Mouse (Mus musculus): ENCODE data around the gene Irf2bp1.

- TF ChIP-seq POLR2A (IDR thresholded peaks at IDR 0.05; ENCODE audit: low read depth, low read length) (no peak), CTCF (conservative IDR thresholded peaks at IDR 0.05; ENCODE audit: insufficient read depth, insufficient read length, low read depth, low read length) (no peak)
Measured at GRCm38 (mm10) chr7:19005417-19006121, 1.7 kb downstream of the Irf2bp1 start.

Measured in kidney, adult 2 months (tissue).